Mouse (Mus musculus): ENCODE data around the gene Six2.

The Six2 gene

DNA sequence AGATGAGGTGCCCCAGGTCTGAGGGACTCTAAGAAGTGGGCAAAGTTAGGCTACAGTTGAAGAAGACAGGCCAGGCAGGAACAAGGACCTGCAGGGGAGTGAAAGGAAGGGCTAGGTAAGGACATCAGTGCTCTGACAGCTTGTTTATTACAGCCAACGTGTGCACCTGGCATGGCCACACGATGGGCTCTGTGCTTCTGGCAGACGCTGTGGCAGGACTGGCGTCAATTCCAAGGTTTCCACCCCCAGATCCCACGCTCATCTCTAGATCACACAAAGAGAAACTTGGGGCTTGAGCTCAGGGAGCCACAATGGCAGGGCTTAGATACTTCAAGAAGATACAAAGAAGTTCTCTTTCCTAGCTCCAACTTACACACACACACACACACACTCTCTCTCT, 26.6 kb downstream of the Six2 start:
- WGBS, result 47% methylated on average over 5 of the region's 5 CpGs

DNA sequence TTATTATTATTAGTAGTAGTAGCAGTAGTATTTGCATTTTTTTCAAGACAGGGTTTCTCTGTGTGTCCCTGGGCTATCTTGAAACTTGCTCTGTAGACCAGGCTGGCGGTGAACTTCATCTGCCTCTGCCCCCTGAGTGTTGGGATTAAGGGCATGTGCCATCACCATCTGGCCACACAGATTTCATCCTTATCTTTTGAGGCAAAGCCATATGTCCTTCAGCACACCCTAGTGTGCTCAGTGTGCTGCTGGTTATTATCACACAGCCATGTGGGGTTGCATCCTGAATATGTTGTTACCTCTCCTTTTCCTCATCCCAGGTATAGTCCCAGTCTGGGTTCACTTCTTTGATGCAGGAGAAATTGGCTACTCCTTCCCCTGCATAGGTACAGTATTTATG, 28.1 kb downstream of the Six2 start:
- WGBS, result 82% methylated on average over 1 of the region's 1 CpGs

DNA sequence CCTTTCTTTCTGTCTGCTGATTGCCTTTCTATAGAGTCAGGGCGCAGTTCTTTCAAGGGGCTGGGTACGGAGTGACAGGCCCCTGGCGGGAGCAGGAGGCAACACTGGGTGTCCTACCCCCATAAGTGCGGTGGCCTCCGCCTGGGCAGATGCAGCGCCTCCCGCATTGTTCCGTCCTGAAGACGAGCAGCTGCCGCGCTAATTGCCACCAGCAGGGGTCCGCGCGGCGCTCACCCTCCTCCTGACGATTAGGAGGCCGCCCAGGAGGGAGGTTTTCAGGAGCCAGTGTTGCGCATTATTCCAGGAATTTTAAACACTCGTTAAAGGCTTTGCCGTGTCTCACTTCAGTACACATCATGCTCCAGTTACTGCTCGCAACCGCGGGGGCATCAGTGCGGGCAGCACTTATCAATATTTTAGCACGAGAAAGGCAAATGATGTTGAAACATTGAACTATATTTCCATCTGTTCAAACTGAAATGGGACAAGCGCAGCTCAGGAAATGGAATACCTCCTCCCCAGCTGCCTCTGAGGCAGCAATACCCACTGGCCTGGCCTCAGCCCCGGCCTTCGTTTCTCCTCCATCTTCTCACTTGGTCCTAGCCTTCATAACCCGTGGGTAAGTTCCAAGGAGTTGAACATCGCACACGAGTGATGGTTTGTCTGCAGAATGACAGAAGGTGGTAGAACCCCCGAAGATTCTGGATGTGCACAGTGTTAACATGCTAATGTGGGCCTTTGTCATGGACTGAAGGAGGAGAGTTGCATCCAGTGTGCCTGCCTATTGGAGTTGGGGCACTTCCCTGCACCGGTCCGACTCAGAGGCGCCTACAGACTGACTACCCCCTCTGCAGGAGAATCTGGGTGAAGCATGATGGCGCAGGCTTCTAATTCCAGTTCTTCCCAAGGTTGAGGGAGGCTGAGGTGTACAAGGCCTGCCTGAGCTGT, 42.1 kb downstream of the Six2 start:
- WGBS, result 15% methylated on average over 36 of the region's 36 CpGs

DNA sequence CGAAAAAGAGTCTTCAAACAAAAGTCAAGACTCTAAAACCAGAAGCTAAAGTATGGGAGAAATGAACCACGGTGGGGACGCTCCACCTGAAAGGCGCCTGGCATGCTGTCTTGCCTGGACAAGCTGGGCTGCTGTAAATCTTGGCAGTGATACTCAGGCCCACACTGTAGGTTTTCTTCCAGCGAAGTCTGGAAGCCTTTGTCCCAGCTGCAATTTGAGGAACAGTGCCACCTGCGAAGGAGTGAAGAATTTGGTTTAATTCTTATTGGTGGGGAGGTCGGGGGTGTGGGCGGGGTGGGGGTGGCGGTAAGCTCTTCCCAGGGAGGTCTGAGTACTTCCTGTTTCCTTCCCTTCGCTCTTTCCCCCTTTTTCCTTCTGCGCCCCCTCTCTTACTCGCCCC, 42.8 kb downstream of the Six2 start:
- 20% methylated on average over 10 of the region's 12 CpGs for WGBS

DNA sequence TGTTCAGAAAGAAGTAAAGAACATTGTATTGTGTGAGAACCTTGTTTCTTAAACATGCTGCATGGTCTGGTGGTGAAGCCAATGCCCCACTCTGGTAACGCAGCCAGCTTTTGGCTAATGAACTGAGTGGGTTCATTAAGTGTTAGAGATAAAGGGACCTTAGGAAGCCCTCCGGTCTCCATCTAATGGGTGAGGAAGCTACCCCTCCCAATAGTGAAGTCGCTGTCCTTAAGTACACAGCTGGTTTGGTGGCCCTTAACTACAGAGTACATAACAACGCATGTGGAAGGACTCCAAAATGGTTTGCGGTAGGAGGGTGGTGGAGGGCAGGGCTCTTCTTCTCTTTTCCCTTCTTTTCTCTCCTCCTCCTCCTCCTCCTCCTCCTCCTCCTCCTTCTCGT, 50.2 kb downstream of the Six2 start:
- 61% methylated on average over 5 of the region's 6 CpGs for WGBS

Measured in cerebral cortex, adult 2 months (tissue).